Comparison of ENCODE assay signal across 34 mouse cellular contexts in genomic region chr1:39819596-39819995, GRCm38 (mm10). TPM values are rescaled to one million over a fixed set of nuclear protein-coding genes. Genes with fewer than 3 reads are reported as not detected.
"Had no signal": no experiment of that assay in that cellular context is flagged by ENCODE, and none has a peak within 500 bp of the region (broad histone marks: within the 10 kb centered on the region; RNA-seq: fewer than 3 reads in every experiment).

No protein-coding gene starts in this region.

- H3K4me2 ChIP-seq: liver, embryonic 13.5 days; midbrain, embryonic 13.5 days; neural tube, embryonic 13.5 days had no signal

- H3K9ac ChIP-seq: liver, embryonic 13.5 days; midbrain, embryonic 13.5 days; neural tube, embryonic 13.5 days had no signal

- H3K9me3 ChIP-seq: liver, embryonic 13.5 days; midbrain, embryonic 13.5 days; neural tube, embryonic 13.5 days had no signal

- ATAC-seq: midbrain, embryonic 13.5 days; midbrain, embryonic 16.5 days had no signal

- H3K27me3 ChIP-seq: liver, embryonic 13.5 days; midbrain, embryonic 13.5 days; neural tube, embryonic 13.5 days had no signal

- H3K36me3 ChIP-seq: liver, embryonic 13.5 days; midbrain, embryonic 13.5 days; neural tube, embryonic 13.5 days had no signal

- H3K27ac ChIP-seq: left cerebral cortex, adult 2 months; liver, embryonic 13.5 days; midbrain, embryonic 13.5 days; neural tube, embryonic 13.5 days; stomach, postnatal 0 days had no signal

- DNase-seq: kidney, adult 9 months; kidney, postnatal 10 days; kidney, postnatal 36 days; layer of hippocampus, postnatal 36 days; liver, embryonic 13.5 days; lung, adult 2 months; lung, postnatal 14 days; lung, postnatal 4 days; retina, postnatal 1 day; thymus, adult 2 months; thymus, postnatal 14 days; thymus, postnatal 4 days had no signal

- H3K4me1 ChIP-seq: liver, embryonic 13.5 days; midbrain, embryonic 13.5 days; neural tube, embryonic 13.5 days had no signal

- H3K4me3 ChIP-seq: left cerebral cortex, adult 2 months; liver, embryonic 13.5 days; midbrain, embryonic 13.5 days; myocyte; neural tube, embryonic 13.5 days had no signal

RNA-seq across cellular contexts. Expression of gene Gm3646, which starts 14.5 kb away (rescaled TPM):
- total RNA-seq: layer of hippocampus, adult 8-10 months; layer of hippocampus, postnatal 10 days; layer of hippocampus, postnatal 36 days; left cerebral cortex, adult 2 months; left cerebral cortex, postnatal 10 days; left cerebral cortex, postnatal 36 days; liver, adult 2 months; megakaryocyte progenitor cell, adult 5-6 weeks; megakaryocyte-erythroid progenitor cell, adult 5-6 weeks; monocyte, adult 5-6 weeks; neutrophil, adult 5-6 weeks had no signal
- polyA plus RNA-seq: limb, embryonic 11.5 days; limb, embryonic 14.5 days; liver, adult 2 months; liver, embryonic 13.5 days; liver, embryonic 16.5 days; lung, adult 2 months; lung, embryonic 16.5 days; midbrain, embryonic 13.5 days; midbrain, embryonic 16.5 days; neural tube, embryonic 13.5 days; small intestine, adult 2 months; spleen, adult 2 months; stomach, embryonic 14.5 days; thymus, adult 2 months had no signal
